Mouse (Mus musculus) cerebellum, adult 2 months (tissue): ENCODE measurements around the gene Gm20481.
"Not testable (repeated sequence)": the region's sequence is repeated elsewhere in the genome, so short reads cannot be mapped to it uniquely, and the experiment has no call there.

Experiments used
- CTCF ChIP-seq: fragments of 200-500 bp; IDR thresholded peaks from 2 replicates; pipeline ENCODE4 v1.5.1; 2011; ENCODE audit warnings: low read depth, mild to moderate bottlenecking, control low read depth, low read length, moderate library complexity, borderline replicate concordance; ENCODE audit not compliant: insufficient read depth
- POLR2A ChIP-seq: fragments of 200-500 bp; IDR thresholded peaks from 2 replicates; pipeline ENCODE4 v1.6.1; 2011; ENCODE audit warnings: low read length, control low read depth, borderline replicate concordance; ENCODE audit not compliant: insufficient read depth

DNA sequence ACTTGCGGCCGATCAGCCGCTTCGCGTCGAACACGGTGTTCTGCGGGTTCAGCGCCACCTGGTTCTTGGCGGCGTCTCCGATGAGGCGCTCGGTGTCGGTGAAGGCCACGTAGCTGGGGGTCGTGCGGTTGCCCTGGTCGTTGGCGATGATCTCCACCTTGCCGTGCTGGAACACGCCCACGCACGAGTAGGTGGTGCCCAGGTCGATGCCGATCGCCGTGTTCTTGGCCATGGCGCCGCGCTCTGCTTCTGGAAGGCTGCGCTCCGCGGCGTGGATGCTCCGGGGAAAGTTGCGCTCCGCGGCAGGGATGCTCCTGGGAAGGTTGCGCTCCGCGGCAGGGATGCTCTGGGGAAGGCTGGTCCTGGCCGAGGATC lies 2.0 kb downstream of the Gm20481 start:
- not testable (repeated sequence) for TF ChIP-seq POLR2A, CTCF
